23 mouse cellular contexts compared by ENCODE assay signal in genomic region chr16:86027700-86028099, GRCm38 (mm10).
"Had no signal": no experiment of that assay in that cellular context is flagged by ENCODE, and none has a peak within 500 bp of the region (broad histone marks: within the 10 kb centered on the region; RNA-seq: fewer than 3 reads in every experiment).

No protein-coding gene starts in this region.

- H3K4me1 ChIP-seq: heart, embryonic 12.5 days; hindbrain, embryonic 10.5 days; hindbrain, embryonic 12.5 days; intestine, embryonic 15.5 days; limb, embryonic 15.5 days; liver, embryonic 12.5 days had no signal

- H3K27ac ChIP-seq: heart, adult 2 months; hindbrain, embryonic 10.5 days; hindbrain, embryonic 12.5 days; hindbrain, embryonic 14.5 days; intestine, embryonic 15.5 days; layer of hippocampus, adult 2 months; left cerebral cortex, adult 2 months; limb, embryonic 15.5 days; liver, embryonic 12.5 days had no signal

- H3K4me2 ChIP-seq: heart, embryonic 12.5 days; hindbrain, embryonic 12.5 days; hindbrain, embryonic 14.5 days; intestine, embryonic 15.5 days; limb, embryonic 15.5 days; liver, embryonic 12.5 days had no signal

- DNase-seq: gastrocnemius, postnatal 14 days; gastrocnemius, postnatal 36 days; heart, adult 11 months; heart, adult 2 months; heart, postnatal 10 days; heart, postnatal 4 days; kidney, adult 18-20 months; kidney, adult 8-10 months; kidney, postnatal 10 days; kidney, postnatal 25 days; kidney, postnatal 4 days had no signal

- H3K9me3 ChIP-seq: heart, embryonic 12.5 days; hindbrain, embryonic 10.5 days; hindbrain, embryonic 12.5 days; intestine, embryonic 15.5 days; limb, embryonic 15.5 days; liver, embryonic 12.5 days had no signal

- H3K36me3 ChIP-seq: heart, embryonic 12.5 days; hindbrain, embryonic 10.5 days; hindbrain, embryonic 12.5 days; intestine, embryonic 15.5 days; limb, embryonic 15.5 days; liver, embryonic 12.5 days had no signal

- ATAC-seq: hindbrain, embryonic 16.5 days; inflammation-experienced regulatory T-cells, adult 6 months; intestine, embryonic 15.5 days; intestine, postnatal 0 days; liver, embryonic 12.5 days had no signal

- H3K4me3 ChIP-seq: heart, adult 2 months; heart, embryonic 12.5 days; hindbrain, embryonic 10.5 days; hindbrain, embryonic 12.5 days; intestine, embryonic 15.5 days; layer of hippocampus, adult 2 months; left cerebral cortex, adult 2 months; limb, embryonic 15.5 days; liver, embryonic 12.5 days had no signal

- H3K9ac ChIP-seq: heart, embryonic 12.5 days; hindbrain, embryonic 12.5 days; hindbrain, embryonic 14.5 days; intestine, embryonic 15.5 days; limb, embryonic 15.5 days; liver, embryonic 12.5 days had no signal

- H3K27me3 ChIP-seq: heart, embryonic 12.5 days; hindbrain, embryonic 12.5 days; intestine, embryonic 15.5 days; limb, embryonic 15.5 days; liver, embryonic 12.5 days had no signal
